Mouse (Mus musculus) cerebellum, adult 9-11 months (tissue): Measurements from ENCODE around the gene Atp8b4.
"Not testable (repeated sequence)": the region's sequence is repeated elsewhere in the genome, so short reads cannot be mapped to it uniquely, and the experiment has no call there.

Source experiments
- DNase-seq: peaks from one replicate; pipeline ENCODE4 v3.0.0; 2022

Atp8b4 gene

GRCm38 (mm10) chr2:126500521-126500920 lies at the start of gene Atp8b4:
TSS of gene Atp8b4 (minus strand) at chr2:126500674.
- DNase-seq: no peak

GRCm38 (mm10) chr2:126549681-126550080 lies 49.2 kb upstream of the Atp8b4 start:
- DNase-seq: no peak

- DNase-seq: no peak
Measured at GRCm38 (mm10) chr2:126546392-126546791, 45.9 kb upstream of the Atp8b4 start.

GRCm38 (mm10) chr2:126545297-126545696 lies 44.8 kb upstream of the Atp8b4 start:
- no peak for DNase-seq

- no peak for DNase-seq
Measured at GRCm38 (mm10) chr2:126542211-126542610, 41.7 kb upstream of the Atp8b4 start.

GRCm38 (mm10) chr2:126540390-126540925 lies 40.0 kb upstream of the Atp8b4 start:
- DNase-seq: no peak

GRCm38 (mm10) chr2:126537654-126538053 lies 37.2 kb upstream of the Atp8b4 start:
- DNase-seq: no peak

- no peak for DNase-seq
Measured at GRCm38 (mm10) chr2:126530581-126530980, 30.1 kb upstream of the Atp8b4 start.

GRCm38 (mm10) chr2:126527461-126527860 lies 27.0 kb upstream of the Atp8b4 start:
- DNase-seq: no peak

GRCm38 (mm10) chr2:126524271-126524670 lies 23.8 kb upstream of the Atp8b4 start:
- DNase-seq: no peak

- DNase-seq: not testable (repeated sequence)
Measured at GRCm38 (mm10) chr2:126523101-126523745, 22.7 kb upstream of the Atp8b4 start.

GRCm38 (mm10) chr2:126522056-126522455 lies 21.6 kb upstream of the Atp8b4 start:
- no peak for DNase-seq

GRCm38 (mm10) chr2:126521471-126521870 lies 21.0 kb upstream of the Atp8b4 start:
- DNase-seq: no peak

GRCm38 (mm10) chr2:126520828-126521227 lies 20.4 kb upstream of the Atp8b4 start:
- DNase-seq: no peak

- no peak for DNase-seq
Measured at GRCm38 (mm10) chr2:126519872-126520581, 19.6 kb upstream of the Atp8b4 start.

- DNase-seq: no peak
Measured at GRCm38 (mm10) chr2:126515069-126515826, 14.8 kb upstream of the Atp8b4 start.

GRCm38 (mm10) chr2:126508228-126508627 lies 7.8 kb upstream of the Atp8b4 start:
- DNase-seq: no peak

- no peak for DNase-seq
Measured at GRCm38 (mm10) chr2:126507477-126507876, 7.0 kb upstream of the Atp8b4 start.

- DNase-seq: no peak
Measured at GRCm38 (mm10) chr2:126505156-126505555, 4.7 kb upstream of the Atp8b4 start.

GRCm38 (mm10) chr2:126499730-126500129 lies 744 bp downstream of the Atp8b4 start:
- no peak for DNase-seq

- no peak for DNase-seq
Measured at GRCm38 (mm10) chr2:126498761-126499452, 1.6 kb downstream of the Atp8b4 start.

GRCm38 (mm10) chr2:126496838-126497237 lies 3.6 kb downstream of the Atp8b4 start:
- no peak for DNase-seq
